Mouse (Mus musculus) testis, adult 2 months (tissue): ENCODE measurements around the gene Galnt2.

Experiments
- CTCF ChIP-seq: fragments of 200-500 bp; IDR thresholded peaks from 2 replicates; pipeline ENCODE4 v1.5.1; 2012; ENCODE audit warnings: low read depth, mild to moderate bottlenecking, inconsistent platforms, low read length, moderate library complexity; ENCODE audit not compliant: control insufficient read depth, insufficient read depth, insufficient replicate concordance
- POLR2A ChIP-seq: fragments of 200-500 bp; IDR thresholded peaks from 2 replicates; pipeline ENCODE4 v1.6.1; 2012; ENCODE audit warnings: low read depth, mild to moderate bottlenecking, inconsistent platforms, low read length, moderate library complexity; ENCODE audit not compliant: control insufficient read depth

- no peak for TF ChIP-seq CTCF
- TF ChIP-seq POLR2A, result no peak
These were observed 120.4 kb downstream of the Galnt2 start for GRCm38 (mm10) chr8:124351636-124352035.
